Mouse (Mus musculus): ENCODE data around the gene Git2. TPM values are rescaled to one million over a fixed set of nuclear protein-coding genes. Genes with fewer than 3 reads are reported as not detected.

Gene Git2
- polyA plus RNA-seq, 1 experiment from 2014 or later, result 44.9 TPM

DNA sequence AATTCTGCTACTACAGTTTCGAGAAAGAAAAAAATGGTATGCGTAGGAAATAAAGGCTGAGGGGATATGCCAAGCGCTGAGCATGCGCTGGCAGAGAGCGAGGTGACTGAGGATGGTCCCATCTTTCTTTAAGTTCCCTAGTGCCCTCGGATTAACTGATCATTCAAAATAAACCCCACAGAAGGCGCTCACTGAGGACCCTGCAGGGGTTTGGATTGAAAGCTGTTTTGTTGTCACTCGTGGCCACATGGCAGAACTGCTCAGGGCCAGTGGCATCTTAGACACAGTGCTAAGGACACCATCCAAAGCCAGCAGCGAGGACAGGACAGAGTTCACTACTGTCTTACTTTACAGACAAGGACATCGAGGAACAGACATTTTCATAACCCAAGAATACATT lies 25.0 kb downstream of the Git2 start:
- ATAC-seq (ENCODE audit: insufficient number of reproducible peaks, low FRiP score, low TSS enrichment, low read depth), result no peak
- Histone ChIP-seq H3K27ac (no peak overlapping the region), H3K9ac (no peak overlapping the region), H3K4me3 (no peak overlapping the region), H3K36me3 (peaks cover 86% of the 10 kb centered on the region), H3K9me3 (no peaks in the 10 kb centered on the region), H3K27me3 (no peaks in the 10 kb centered on the region), H3K4me2 (no peak overlapping the region), H3K4me1 (no peaks in the 10 kb centered on the region)
- WGBS, result 89% methylated on average over 10 of the region's 10 CpGs

DNA sequence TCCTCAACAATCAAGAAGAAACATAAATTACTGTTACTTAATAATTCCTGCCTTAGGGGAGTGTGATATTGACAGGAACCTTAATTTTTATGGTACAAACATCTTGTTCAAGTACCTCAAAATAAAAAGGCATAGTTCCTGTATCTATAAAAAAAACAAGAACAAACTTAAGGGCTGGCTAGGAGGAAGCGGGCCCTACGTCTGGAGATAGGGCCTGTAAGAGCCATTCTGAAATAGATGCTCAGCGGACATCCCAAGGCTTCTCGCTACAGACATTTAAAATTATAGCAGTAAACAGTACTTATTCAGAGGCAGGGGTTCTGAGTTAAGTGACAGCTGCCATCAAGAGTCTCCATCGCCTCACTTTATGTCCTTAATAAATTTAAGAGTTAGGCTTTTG lies 27.8 kb downstream of the Git2 start:
- Histone ChIP-seq H3K4me3 (no peak overlapping the region), H3K27ac (no peak overlapping the region), H3K4me1 (no peaks in the 10 kb centered on the region), H3K36me3 (peaks cover 90% of the 10 kb centered on the region), H3K9ac (no peak overlapping the region), H3K27me3 (no peaks in the 10 kb centered on the region), H3K9me3 (no peaks in the 10 kb centered on the region), H3K4me2 (no peak overlapping the region)
- 92% methylated on average over 5 of the region's 5 CpGs for WGBS
- no peak for ATAC-seq (ENCODE audit: insufficient number of reproducible peaks, low FRiP score, low TSS enrichment, low read depth)

DNA sequence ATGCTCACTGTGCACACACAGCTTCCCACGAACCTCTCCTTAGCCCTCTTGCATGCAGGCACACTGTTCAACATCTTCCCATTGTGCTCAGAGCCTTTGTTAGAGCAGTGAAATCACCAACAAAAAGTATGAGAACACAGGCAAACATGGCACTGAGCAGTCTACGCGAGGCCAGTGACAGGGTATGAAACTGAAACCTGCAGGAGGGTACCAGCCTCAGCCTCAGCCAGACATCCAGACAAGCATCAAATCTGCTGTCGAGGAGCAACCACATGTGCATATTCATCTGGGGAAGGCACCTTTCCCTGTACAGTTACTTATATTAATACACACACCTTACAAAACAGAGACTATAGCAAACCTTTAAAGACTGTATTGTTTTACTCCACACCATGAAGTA lies 28.4 kb downstream of the Git2 start:
- WGBS, result 94% methylated on average over 4 of the region's 4 CpGs
- Histone ChIP-seq H3K4me3 (no peak overlapping the region), H3K4me2 (no peak overlapping the region), H3K4me1 (no peaks in the 10 kb centered on the region), H3K9ac (no peak overlapping the region), H3K9me3 (no peaks in the 10 kb centered on the region), H3K27me3 (no peaks in the 10 kb centered on the region), H3K27ac (no peak overlapping the region), H3K36me3 (peaks cover 90% of the 10 kb centered on the region)
- ATAC-seq (ENCODE audit: insufficient number of reproducible peaks, low FRiP score, low TSS enrichment, low read depth), result no peak

GRCm38 (mm10) chr5:114745581-114745980 lies 29.7 kb downstream of the Git2 start:
- Histone ChIP-seq H3K27me3 (no peaks in the 10 kb centered on the region), H3K4me2 (no peak overlapping the region), H3K27ac (no peak overlapping the region), H3K4me1 (no peaks in the 10 kb centered on the region), H3K9me3 (no peaks in the 10 kb centered on the region), H3K36me3 (peaks cover 87% of the 10 kb centered on the region), H3K4me3 (no peak overlapping the region), H3K9ac (no peak overlapping the region)
- 82% methylated on average over 5 of the region's 5 CpGs for WGBS
- no peak for ATAC-seq (ENCODE audit: insufficient number of reproducible peaks, low FRiP score, low TSS enrichment, low read depth)

GRCm38 (mm10) chr5:114743697-114744090 lies 31.6 kb downstream of the Git2 start:
- Histone ChIP-seq H3K9me3 (no peaks in the 10 kb centered on the region), H3K27me3 (no peaks in the 10 kb centered on the region), H3K4me3 (no peak overlapping the region), H3K4me2 (no peak overlapping the region), H3K27ac (no peak overlapping the region), H3K36me3 (peaks cover 89% of the 10 kb centered on the region), H3K9ac (no peak overlapping the region), H3K4me1 (peaks cover 3% of the 10 kb centered on the region)
- no peak for ATAC-seq (ENCODE audit: insufficient number of reproducible peaks, low FRiP score, low TSS enrichment, low read depth)
- WGBS, result 89% methylated on average over 8 of the region's 8 CpGs

- 89% methylated on average over 13 of the region's 13 CpGs for WGBS
- Histone ChIP-seq H3K9me3 (no peaks in the 10 kb centered on the region), H3K36me3 (peaks cover 89% of the 10 kb centered on the region), H3K4me1 (peaks cover 7% of the 10 kb centered on the region), H3K9ac (no peak overlapping the region), H3K4me2 (no peak overlapping the region), H3K27me3 (no peaks in the 10 kb centered on the region), H3K27ac (no peak overlapping the region), H3K4me3 (no peak overlapping the region)
- ATAC-seq (ENCODE audit: insufficient number of reproducible peaks, low FRiP score, low TSS enrichment, low read depth), result no peak
Observed at GRCm38 (mm10) chr5:114742998-114743696, 32.2 kb downstream of the Git2 start.

- no peaks in the 10 kb centered on the region for H3K27me3 ChIP-seq
- ATAC-seq (ENCODE audit: insufficient number of reproducible peaks, low FRiP score, low TSS enrichment, low read depth), result no peak
- H3K4me3 ChIP-seq, result no peak overlapping the region
- no peak overlapping the region for H3K9ac ChIP-seq
- H3K4me2 ChIP-seq, result no peak overlapping the region
- H3K36me3 ChIP-seq, result peaks cover 89% of the 10 kb centered on the region
- H3K9me3 ChIP-seq, result no peaks in the 10 kb centered on the region
- H3K4me1 ChIP-seq, result peaks cover 9% of the 10 kb centered on the region
- no peak overlapping the region for H3K27ac ChIP-seq
- WGBS, result 89% methylated on average over 10 of the region's 10 CpGs
Observed at GRCm38 (mm10) chr5:114742572-114742971, 32.7 kb downstream of the Git2 start.

GRCm38 (mm10) chr5:114740595-114740994 lies 34.7 kb downstream of the Git2 start:
- 70% methylated on average over 4 of the region's 4 CpGs for WGBS
- Histone ChIP-seq H3K27me3 (no peaks in the 10 kb centered on the region), H3K4me3 (no peak overlapping the region), H3K27ac (peak overlapping the region; percentile 4; the same call in 1 of the 2 replicates), H3K4me2 (no peak overlapping the region), H3K9ac (no peak overlapping the region), H3K4me1 (peaks cover 11% of the 10 kb centered on the region), H3K9me3 (no peaks in the 10 kb centered on the region), H3K36me3 (peaks cover 97% of the 10 kb centered on the region)
- no peak for ATAC-seq (ENCODE audit: insufficient number of reproducible peaks, low FRiP score, low TSS enrichment, low read depth)

DNA sequence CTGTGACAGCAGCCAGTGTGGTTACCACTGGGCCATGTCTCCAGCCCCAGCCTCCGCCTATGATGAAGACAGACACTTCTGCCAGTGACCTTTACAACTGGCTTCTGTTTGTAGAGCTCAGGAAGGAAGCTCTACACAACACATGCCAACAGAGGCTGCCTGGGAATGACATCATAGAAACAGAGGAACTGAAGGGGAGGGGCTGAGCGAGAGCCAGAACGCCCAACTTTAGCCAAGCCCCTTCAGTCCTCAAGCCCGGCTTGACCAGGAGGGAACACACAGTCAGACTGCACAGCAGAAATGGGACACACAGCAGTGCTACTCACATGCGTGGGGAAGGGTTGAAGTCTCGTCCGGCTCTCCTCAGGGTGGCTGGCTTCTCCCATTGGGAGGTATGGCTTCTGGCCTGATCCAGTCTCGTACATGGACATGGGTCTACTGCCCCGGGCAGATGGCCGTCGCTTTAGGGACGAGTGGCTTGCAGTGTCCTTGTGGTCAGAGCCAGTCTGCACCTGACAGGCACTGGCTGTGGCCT lies 36.5 kb downstream of the Git2 start:
- no peak for ATAC-seq (ENCODE audit: insufficient number of reproducible peaks, low FRiP score, low TSS enrichment, low read depth)
- H3K4me3 ChIP-seq, result no peak overlapping the region
- peaks cover 11% of the 10 kb centered on the region for H3K4me1 ChIP-seq
- no peak overlapping the region for H3K9ac ChIP-seq
- 83% methylated on average over 12 of the region's 12 CpGs for WGBS
- no peaks in the 10 kb centered on the region for H3K27me3 ChIP-seq
- no peak overlapping the region for H3K4me2 ChIP-seq
- H3K9me3 ChIP-seq, result no peaks in the 10 kb centered on the region
- peak overlapping the region; percentile 55 for H3K27ac ChIP-seq
- H3K36me3 ChIP-seq, result peaks cover 95% of the 10 kb centered on the region

GRCm38 (mm10) chr5:114737090-114737887 lies 38.0 kb downstream of the Git2 start:
- Histone ChIP-seq H3K9ac (no peak overlapping the region), H3K27me3 (no peaks in the 10 kb centered on the region), H3K4me1 (peaks cover 11% of the 10 kb centered on the region), H3K27ac (peak overlapping the region; percentile 22; the same call in 1 of the 2 replicates), H3K36me3 (peaks cover 94% of the 10 kb centered on the region), H3K4me2 (no peak overlapping the region), H3K9me3 (no peaks in the 10 kb centered on the region), H3K4me3 (no peak overlapping the region)
- no peak for ATAC-seq (ENCODE audit: insufficient number of reproducible peaks, low FRiP score, low TSS enrichment, low read depth)
- 83% methylated on average over 21 of the region's 21 CpGs for whole genome bisulfite sequencing

- no peak for ATAC-seq (ENCODE audit: insufficient number of reproducible peaks, low FRiP score, low TSS enrichment, low read depth)
- no peak overlapping the region for H3K4me3 ChIP-seq
- H3K4me2 ChIP-seq, result no peak overlapping the region
- H3K27me3 ChIP-seq, result no peaks in the 10 kb centered on the region
- no peak overlapping the region for H3K9ac ChIP-seq
- H3K9me3 ChIP-seq, result no peaks in the 10 kb centered on the region
- WGBS, result 94% methylated on average over 15 of the region's 15 CpGs
- H3K27ac ChIP-seq, result no peak overlapping the region
- peaks cover 8% of the 10 kb centered on the region; the same call in 1 of the 2 replicates for H3K4me1 ChIP-seq
- peaks cover 93% of the 10 kb centered on the region for H3K36me3 ChIP-seq
Observed at GRCm38 (mm10) chr5:114733606-114734005, 41.7 kb downstream of the Git2 start.

DNA sequence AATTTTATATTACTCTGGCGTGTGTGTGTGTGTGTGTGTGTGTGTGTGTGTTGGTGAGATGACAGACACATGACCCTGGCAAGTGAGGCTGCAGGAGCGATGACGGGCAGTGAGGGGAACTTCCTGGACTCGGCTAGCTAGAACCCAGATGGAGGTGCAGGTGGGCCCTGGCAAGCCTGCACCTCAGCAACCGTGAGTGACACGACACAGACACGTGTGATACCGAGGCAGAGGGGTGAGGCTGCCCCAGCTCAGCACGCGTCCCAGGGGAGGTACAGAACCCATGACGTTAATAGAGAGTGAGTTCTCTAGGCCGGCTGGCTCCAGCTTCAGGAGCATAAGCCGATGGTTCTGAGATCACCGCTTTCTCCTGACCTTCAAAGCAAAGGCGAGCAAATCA lies 43.3 kb downstream of the Git2 start:
- no peak for ATAC-seq (ENCODE audit: insufficient number of reproducible peaks, low FRiP score, low TSS enrichment, low read depth)
- no peaks in the 10 kb centered on the region for H3K4me1 ChIP-seq
- peaks cover 91% of the 10 kb centered on the region for H3K36me3 ChIP-seq
- no peaks in the 10 kb centered on the region for H3K27me3 ChIP-seq
- WGBS, result 85% methylated on average over 15 of the region's 15 CpGs
- no peak overlapping the region for H3K9ac ChIP-seq
- no peaks in the 10 kb centered on the region for H3K9me3 ChIP-seq
- no peak overlapping the region for H3K4me2 ChIP-seq
- no peak overlapping the region for H3K27ac ChIP-seq
- no peak overlapping the region for H3K4me3 ChIP-seq

Measured in limb, embryonic 15.5 days (tissue).